Mouse (Mus musculus): ENCODE results near the gene Hoxa10. TPM values are rescaled to one million over a fixed set of nuclear protein-coding genes. Genes with fewer than 3 reads are reported as not detected.

The Hoxa10 gene
- polyA plus RNA-seq, 1 experiment from 2014 or later: 10.0 TPM

DNA sequence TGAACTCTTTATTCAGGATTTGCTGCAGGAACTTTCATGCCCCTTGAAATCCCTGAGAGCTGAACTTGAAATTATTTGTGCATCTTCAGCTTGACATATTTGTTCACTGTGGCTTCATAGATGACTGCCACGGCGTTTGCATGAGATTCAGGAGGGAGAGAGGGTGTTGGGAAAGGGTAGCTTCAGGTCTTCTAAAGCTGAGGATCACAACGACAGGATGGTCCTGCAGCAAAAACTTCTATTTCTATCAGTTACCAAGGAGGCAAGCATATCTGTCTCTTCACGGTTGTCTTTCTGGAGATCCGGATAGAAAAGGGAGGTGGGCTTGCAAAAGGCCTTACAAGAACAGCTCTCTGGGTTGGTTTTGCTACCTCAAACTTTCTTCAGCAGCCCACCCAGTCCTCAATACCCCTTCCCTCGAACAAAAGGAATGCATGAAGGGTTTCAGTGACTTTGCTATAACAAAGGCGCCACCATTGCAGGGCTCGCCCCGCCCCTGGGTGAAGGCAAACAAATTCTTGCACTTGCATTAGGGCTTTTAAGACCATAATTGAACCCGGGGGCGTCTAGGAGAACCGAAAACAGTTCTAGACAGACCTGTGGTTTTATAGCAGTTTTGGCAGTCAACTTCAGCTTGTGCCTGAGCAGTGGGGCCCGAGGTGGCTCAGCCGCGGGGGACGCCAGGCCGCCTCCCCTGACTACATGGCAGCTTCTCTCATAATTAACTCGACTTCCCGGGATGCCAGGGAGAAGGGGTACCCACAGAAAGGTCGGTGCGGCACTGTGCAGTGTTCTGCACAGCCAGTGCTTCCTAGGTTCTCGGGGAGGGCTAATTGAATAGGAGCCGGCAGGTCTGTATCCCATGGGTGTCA is 7.3 kb upstream of the Hoxa10 start:
- WGBS: 3% methylated on average over 23 of the region's 23 CpGs
- Histone ChIP-seq H3K4me3 (ENCODE audit: low read length) (peak overlapping the region; percentile 4; the same call in 1 of the 2 replicates), H3K4me1 (ENCODE audit: control insufficient read depth, insufficient read depth, low read length) (no peaks in the 10 kb centered on the region), H3K9me3 (ENCODE audit: control insufficient read depth, low read length) (no peaks in the 10 kb centered on the region), H3K27me3 (replicated peaks; ENCODE audit: control insufficient read depth, insufficient read depth, low read length) (peaks cover 75% of the 10 kb centered on the region), H3K27ac (ENCODE audit: low read length) (no peak overlapping the region), H3K4me2 (ENCODE audit: low read depth, low read length) (no peak overlapping the region), H3K9ac (ENCODE audit: low read depth, low read length) (no peak overlapping the region), H3K36me3 (ENCODE audit: control insufficient read depth, insufficient read depth, low read length) (no peaks in the 10 kb centered on the region)
- no peak for ATAC-seq

DNA sequence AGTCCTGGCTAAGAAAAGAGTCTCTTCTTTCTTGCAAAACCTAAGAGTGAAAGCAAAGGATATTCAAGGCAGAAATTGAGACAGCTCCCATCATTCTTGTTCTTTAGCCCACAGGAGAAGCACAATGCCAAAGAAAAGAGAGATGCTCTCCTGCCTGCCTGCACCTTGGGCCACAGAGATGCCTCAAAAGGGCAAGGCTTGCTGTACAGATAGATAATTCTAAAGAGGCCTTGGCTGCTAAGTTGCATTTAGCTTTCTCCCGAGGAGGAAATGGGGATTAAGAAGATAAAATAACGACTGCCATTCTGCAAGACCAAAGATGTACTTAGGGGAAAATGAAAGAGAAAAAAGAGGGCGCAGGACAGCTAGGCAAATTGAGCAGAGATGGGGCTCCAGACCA is 6.3 kb upstream of the Hoxa10 start:
- Histone ChIP-seq H3K27me3 (replicated peaks; ENCODE audit: control insufficient read depth, insufficient read depth, low read length) (peaks cover 73% of the 10 kb centered on the region), H3K9me3 (ENCODE audit: control insufficient read depth, low read length) (no peaks in the 10 kb centered on the region), H3K4me1 (ENCODE audit: control insufficient read depth, insufficient read depth, low read length) (no peaks in the 10 kb centered on the region), H3K36me3 (ENCODE audit: control insufficient read depth, insufficient read depth, low read length) (no peaks in the 10 kb centered on the region), H3K27ac (ENCODE audit: low read length) (no peak overlapping the region), H3K9ac (ENCODE audit: low read depth, low read length) (peak overlapping the region; percentile 51; the same call in 1 of the 2 replicates), H3K4me2 (ENCODE audit: low read depth, low read length) (0 out of 2 replicates have a peak overlapping the region, but pooled peaks have one; percentile 6), H3K4me3 (ENCODE audit: low read length) (peak overlapping the region; percentile 39)
- 6% methylated on average over 3 of the region's 3 CpGs for WGBS
- no peak for ATAC-seq

DNA sequence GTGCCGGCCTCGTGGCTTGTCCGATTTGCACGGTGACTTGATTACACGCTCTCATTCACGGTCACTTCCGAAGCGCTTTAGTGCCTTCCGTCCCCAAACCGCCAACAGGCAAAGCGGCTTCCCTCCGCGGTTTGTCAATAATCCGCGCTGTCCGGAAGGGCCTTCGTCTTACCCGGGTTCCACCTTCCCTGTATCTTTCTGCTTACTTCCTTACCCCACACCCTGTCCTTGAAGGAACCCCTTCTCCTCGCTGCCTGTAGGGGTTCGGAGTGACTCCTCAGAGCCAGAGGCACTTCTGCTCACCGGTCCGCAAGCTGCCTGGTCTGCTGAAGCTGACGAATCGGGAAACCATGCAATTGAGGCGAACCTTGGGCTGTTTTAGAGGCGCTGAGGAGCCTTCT is 5.7 kb upstream of the Hoxa10 start:
- Histone ChIP-seq H3K36me3 (ENCODE audit: control insufficient read depth, insufficient read depth, low read length) (no peaks in the 10 kb centered on the region), H3K27me3 (replicated peaks; ENCODE audit: control insufficient read depth, insufficient read depth, low read length) (peaks cover 73% of the 10 kb centered on the region), H3K4me2 (ENCODE audit: low read depth, low read length) (0 out of 2 replicates have a peak overlapping the region, but pooled peaks have one; percentile 6), H3K9ac (ENCODE audit: low read depth, low read length) (peak overlapping the region; percentile 51), H3K27ac (ENCODE audit: low read length) (no peak overlapping the region), H3K9me3 (ENCODE audit: control insufficient read depth, low read length) (no peaks in the 10 kb centered on the region), H3K4me1 (ENCODE audit: control insufficient read depth, insufficient read depth, low read length) (no peaks in the 10 kb centered on the region), H3K4me3 (ENCODE audit: low read length) (peak overlapping the region; percentile 39)
- no peak for ATAC-seq
- under 1% methylated on average over 26 of the region's 26 CpGs for WGBS

DNA sequence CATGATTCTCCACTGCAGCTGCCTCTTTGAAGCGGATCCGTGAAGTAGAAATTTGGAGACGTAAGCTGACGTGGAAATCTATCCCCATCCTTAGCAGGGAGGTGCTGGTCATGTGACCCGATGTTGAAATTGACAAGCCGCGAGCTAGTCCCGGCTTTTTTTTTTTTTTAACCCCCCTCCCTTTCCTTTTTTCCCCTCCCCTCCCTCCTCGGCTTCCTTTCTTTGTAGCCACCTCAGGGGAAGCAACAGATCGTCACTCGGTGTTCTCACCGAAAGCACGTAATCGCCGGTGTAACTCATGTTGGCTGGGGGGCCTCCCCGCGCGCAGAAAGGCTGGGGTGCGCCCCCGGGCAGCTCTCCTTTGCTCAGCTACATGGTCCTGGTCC is 5.1 kb upstream of the Hoxa10 start, which contains the start of gene Hoxa11:
Gene Hoxa11 (minus strand): TSS at position 54 of the 386 bp plus-strand sequence.
- H3K4me3 ChIP-seq (ENCODE audit: low read length): peak within 1 kb of the TSS; percentile 39

DNA sequence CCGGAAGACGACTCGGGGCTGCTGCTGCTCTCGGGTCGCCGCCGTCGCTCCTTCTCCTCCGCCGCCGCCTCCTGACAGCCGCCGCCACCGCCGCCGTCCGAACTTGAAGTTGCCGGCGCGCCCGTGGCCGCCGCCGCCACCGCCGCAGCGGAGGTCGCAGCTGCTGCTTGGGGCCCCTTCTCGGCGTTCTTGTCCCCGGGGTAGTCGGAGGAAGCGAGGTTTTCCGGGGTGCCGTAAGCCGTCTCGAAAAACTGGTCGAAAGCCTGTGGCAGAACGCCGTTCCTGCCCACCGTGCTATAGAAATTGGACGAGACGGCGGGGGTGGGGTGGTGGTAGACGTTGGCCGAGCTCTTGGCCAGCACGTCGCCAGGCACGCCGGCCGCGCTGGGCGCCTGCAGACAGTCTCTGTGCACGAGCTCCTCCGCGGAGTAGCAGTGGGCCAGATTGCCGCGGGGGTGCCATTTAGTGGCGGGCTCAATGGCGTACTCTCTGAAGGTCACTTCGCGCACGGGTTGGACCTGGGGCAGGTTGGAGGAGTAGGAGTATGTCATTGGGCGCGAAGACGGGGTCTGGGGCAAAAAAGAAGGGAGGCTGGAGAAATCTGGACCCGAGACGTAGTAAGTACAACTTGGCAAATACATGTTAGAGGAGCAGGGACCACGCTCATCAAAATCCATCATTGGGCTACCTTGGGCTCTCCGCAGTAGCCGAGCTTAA is 4.5 kb upstream of the Hoxa10 start:
- H3K36me3 ChIP-seq (ENCODE audit: control insufficient read depth, insufficient read depth, low read length): no peaks in the 10 kb centered on the region
- ATAC-seq: no peak
- H3K27me3 ChIP-seq (replicated peaks; ENCODE audit: control insufficient read depth, insufficient read depth, low read length): peaks cover 76% of the 10 kb centered on the region
- peak overlapping the region; percentile 39 for H3K4me3 ChIP-seq (ENCODE audit: low read length)
- under 1% methylated on average over 69 of the region's 71 CpGs for WGBS
- H3K4me1 ChIP-seq (ENCODE audit: control insufficient read depth, insufficient read depth, low read length): peaks cover 2% of the 10 kb centered on the region; the same call in 1 of the 2 replicates
- peak overlapping the region; percentile 45 for H3K9ac ChIP-seq (ENCODE audit: low read depth, low read length)
- H3K9me3 ChIP-seq (ENCODE audit: control insufficient read depth, low read length): no peaks in the 10 kb centered on the region
- H3K27ac ChIP-seq (ENCODE audit: low read length): no peak overlapping the region
- H3K4me2 ChIP-seq (ENCODE audit: low read depth, low read length): no peak overlapping the region

More for the DNA sequence above, 5.1 kb upstream of the Hoxa10 start, which contains the start of gene Hoxa11:
- peaks cover 73% of the 10 kb centered on the region for H3K27me3 ChIP-seq (replicated peaks; ENCODE audit: control insufficient read depth, insufficient read depth, low read length)
- 0 out of 2 replicates have a peak within 1 kb of the TSS, but pooled peaks have one; percentile 6 for H3K4me2 ChIP-seq (ENCODE audit: low read depth, low read length)
- no peaks in the 10 kb centered on the region for H3K36me3 ChIP-seq (ENCODE audit: control insufficient read depth, insufficient read depth, low read length)
- no peaks in the 10 kb centered on the region for H3K4me1 ChIP-seq (ENCODE audit: control insufficient read depth, insufficient read depth, low read length)
- H3K9me3 ChIP-seq (ENCODE audit: control insufficient read depth, low read length): no peaks in the 10 kb centered on the region
- WGBS: 1% methylated on average over 20 of the region's 20 CpGs
- ATAC-seq: no peak; the same call in 1 of the 2 replicates
- no peak within 1 kb of the TSS for H3K27ac ChIP-seq (ENCODE audit: low read length)
- H3K9ac ChIP-seq (ENCODE audit: low read depth, low read length): peak within 1 kb of the TSS; percentile 51

DNA sequence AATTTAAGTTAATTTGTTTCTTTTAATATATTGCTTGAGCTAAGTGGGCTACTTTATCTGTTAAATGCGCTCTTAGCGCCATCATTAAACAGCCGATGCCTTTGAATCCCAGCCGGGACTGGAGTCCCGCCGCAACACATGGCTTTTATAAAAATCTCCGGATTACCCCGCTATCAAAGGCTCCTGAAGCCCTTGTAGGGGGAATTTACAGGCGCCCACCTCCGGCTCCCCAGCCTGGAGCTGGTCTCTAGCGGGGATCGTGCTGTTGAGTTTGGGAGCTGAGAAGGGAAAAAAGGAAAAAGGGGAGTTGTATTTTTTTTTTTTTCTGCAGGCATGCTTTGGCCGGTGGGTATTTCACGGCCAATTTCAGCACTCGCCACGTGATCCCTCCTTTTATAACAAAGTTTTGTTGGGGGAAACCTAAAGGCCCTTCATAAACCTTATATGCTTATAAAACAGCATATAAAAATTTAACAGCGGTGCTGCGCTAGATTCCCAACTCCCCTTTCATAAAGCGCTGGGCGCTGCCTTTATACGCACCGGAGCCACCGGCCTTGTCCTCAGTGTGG is 3.9 kb upstream of the Hoxa10 start:
- WGBS: 2% methylated on average over 23 of the region's 23 CpGs
- Histone ChIP-seq H3K4me1 (ENCODE audit: control insufficient read depth, insufficient read depth, low read length) (peaks cover 2% of the 10 kb centered on the region; the same call in 1 of the 2 replicates), H3K4me2 (ENCODE audit: low read depth, low read length) (no peak overlapping the region), H3K27me3 (replicated peaks; ENCODE audit: control insufficient read depth, insufficient read depth, low read length) (peaks cover 73% of the 10 kb centered on the region), H3K36me3 (ENCODE audit: control insufficient read depth, insufficient read depth, low read length) (no peaks in the 10 kb centered on the region), H3K27ac (ENCODE audit: low read length) (no peak overlapping the region), H3K9me3 (ENCODE audit: control insufficient read depth, low read length) (no peaks in the 10 kb centered on the region), H3K4me3 (ENCODE audit: low read length) (peak overlapping the region; percentile 39), H3K9ac (ENCODE audit: low read depth, low read length) (peak overlapping the region; percentile 45)
- no peak for ATAC-seq

DNA sequence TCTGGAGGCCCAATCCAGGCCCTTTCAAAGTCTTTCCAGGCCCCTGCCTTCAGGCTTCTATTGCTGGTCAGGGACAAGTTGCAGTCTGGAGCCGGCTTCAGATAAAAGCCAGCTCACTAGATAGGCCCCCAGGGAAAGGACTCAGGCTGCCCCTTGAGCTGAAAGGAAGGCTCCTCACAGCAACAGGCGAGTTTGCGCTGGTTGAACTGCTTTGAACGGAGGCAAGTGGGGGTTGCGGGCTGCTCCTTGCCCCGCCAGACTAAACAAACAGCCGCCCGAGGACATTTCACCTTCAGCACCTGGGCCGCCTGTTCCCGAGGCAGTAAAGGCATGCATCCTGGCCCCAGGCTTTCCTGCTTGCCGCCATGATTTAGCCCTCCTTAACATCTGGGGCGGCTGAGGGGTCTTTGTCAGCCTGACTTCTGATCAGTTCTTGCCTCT is 3.0 kb upstream of the Hoxa10 start:
- WGBS: 3% methylated on average over 12 of the region's 12 CpGs
- ATAC-seq: no peak
- H3K4me3 ChIP-seq (ENCODE audit: low read length): peak overlapping the region; percentile 31
- peak overlapping the region; percentile 8; the same call in 1 of the 2 replicates for H3K4me2 ChIP-seq (ENCODE audit: low read depth, low read length)
- 0 out of 2 replicates have a peak overlapping the region, but pooled peaks have one; percentile 12 for H3K27ac ChIP-seq (ENCODE audit: low read length)
- H3K27me3 ChIP-seq (replicated peaks; ENCODE audit: control insufficient read depth, insufficient read depth, low read length): peaks cover 75% of the 10 kb centered on the region
- peak overlapping the region; percentile 12 for H3K9ac ChIP-seq (ENCODE audit: low read depth, low read length)
- no peaks in the 10 kb centered on the region for H3K9me3 ChIP-seq (ENCODE audit: control insufficient read depth, low read length)
- H3K4me1 ChIP-seq (ENCODE audit: control insufficient read depth, insufficient read depth, low read length): peaks cover 2% of the 10 kb centered on the region; the same call in 1 of the 2 replicates
- no peaks in the 10 kb centered on the region for H3K36me3 ChIP-seq (ENCODE audit: control insufficient read depth, insufficient read depth, low read length)

DNA sequence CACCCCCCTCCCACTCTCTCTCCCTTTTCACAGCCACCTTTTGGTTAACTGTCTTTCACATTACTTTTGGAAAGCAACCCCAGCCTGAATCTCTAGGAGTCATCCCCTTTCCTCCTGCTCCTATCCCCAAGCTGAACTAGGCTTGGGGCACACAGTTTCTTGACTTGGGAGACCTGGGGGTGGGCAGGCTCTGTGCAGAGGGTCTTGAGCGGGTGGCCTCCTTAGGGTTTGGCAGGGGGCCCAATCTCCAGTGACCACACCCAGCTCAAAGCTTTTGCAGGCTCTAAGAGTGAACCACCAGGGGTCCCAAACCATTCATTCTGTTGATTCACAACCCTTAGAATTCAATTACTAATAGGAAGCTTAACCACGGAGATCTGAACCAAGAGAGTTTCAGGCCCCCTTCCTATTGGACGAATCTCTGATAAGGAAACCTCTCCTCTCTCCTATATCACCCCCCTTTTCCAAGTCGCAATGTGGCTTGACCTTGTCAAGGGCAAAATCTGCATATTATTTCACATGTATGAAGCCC is 2.2 kb upstream of the Hoxa10 start:
- Histone ChIP-seq H3K4me3 (ENCODE audit: low read length) (no peak overlapping the region), H3K9ac (ENCODE audit: low read depth, low read length) (no peak overlapping the region), H3K4me2 (ENCODE audit: low read depth, low read length) (no peak overlapping the region), H3K9me3 (ENCODE audit: control insufficient read depth, low read length) (no peaks in the 10 kb centered on the region), H3K27me3 (replicated peaks; ENCODE audit: control insufficient read depth, insufficient read depth, low read length) (peaks cover 72% of the 10 kb centered on the region), H3K36me3 (ENCODE audit: control insufficient read depth, insufficient read depth, low read length) (no peaks in the 10 kb centered on the region), H3K27ac (ENCODE audit: low read length) (no peak overlapping the region), H3K4me1 (ENCODE audit: control insufficient read depth, insufficient read depth, low read length) (peaks cover 2% of the 10 kb centered on the region; the same call in 1 of the 2 replicates)
- no peak for ATAC-seq
- 13% methylated on average over 4 of the region's 4 CpGs for WGBS

Data from intestine, embryonic 16.5 days (tissue).